Mouse (Mus musculus) ES-E14 (cell line): ENCODE data around the gene Epm2a.

ENCODE experiments used
- CHD2 ChIP-seq: IDR thresholded peaks from 2 replicates; pipeline ENCODE4 v1.6.1; 2014; ENCODE audit warnings: mild to moderate bottlenecking, low read depth, low read length, inconsistent platforms
- HCFC1 ChIP-seq: IDR thresholded peaks from 2 replicates; pipeline ENCODE4 v1.6.1; 2012; ENCODE audit warnings: low read length, inconsistent platforms, borderline replicate concordance; ENCODE audit not compliant: insufficient read depth
- MAFK ChIP-seq: IDR thresholded peaks from 2 replicates; pipeline ENCODE4 v1.6.1; 2014; ENCODE audit warnings: mild to moderate bottlenecking, low read depth, low read length, inconsistent platforms; ENCODE audit not compliant: insufficient read depth
- ZC3H11A ChIP-seq: IDR thresholded peaks from 2 replicates; pipeline ENCODE4 v1.6.1; 2012; ENCODE audit warnings: low read depth, mild to moderate bottlenecking, inconsistent platforms, low read length, borderline replicate concordance

GRCm38 (mm10) chr10:11491956-11492355 lies 148.8 kb downstream of the Epm2a start:
- TF ChIP-seq ZC3H11A (no peak), CHD2 (no peak), HCFC1 (no peak), MAFK (no peak)
